Mouse (Mus musculus) thymus, adult 2 months (tissue): Measurements from ENCODE around the gene Fzd1. TPM values are rescaled to one million over a fixed set of nuclear protein-coding genes. Genes with fewer than 3 reads are reported as not detected.

Experiments used
- DNase-seq: peaks from one replicate; pipeline ENCODE4 v3.0.0; 2021
- H3K27ac ChIP-seq: fragments of 200-500 bp; 2 replicates; pipeline ENCODE4 v1.5.1; 2012; ENCODE audit warnings: low read length, control low read depth; ENCODE audit not compliant: control insufficient read depth, insufficient read depth
- H3K27me3 ChIP-seq: fragments of 200-500 bp; 2 replicates; pipeline ENCODE4 v1.6.1; 2012; ENCODE audit warnings: mild to moderate bottlenecking, low read length, moderate library complexity, mixed read lengths; ENCODE audit not compliant: control insufficient read depth, insufficient read depth
- H3K36me3 ChIP-seq: fragments of 200-500 bp; 2 replicates; pipeline ENCODE4 v1.6.1; 2012; ENCODE audit warnings: mild to moderate bottlenecking, low read length, moderate library complexity; ENCODE audit not compliant: control insufficient read depth, insufficient read depth
- H3K4me1 ChIP-seq: fragments of 200-500 bp; replicated peaks from 2 replicates; pipeline ENCODE4 v1.6.1; 2012; ENCODE audit warnings: low read length; ENCODE audit not compliant: control insufficient read depth, insufficient read depth
- H3K4me3 ChIP-seq: fragments of 200-500 bp; 2 replicates; pipeline ENCODE4 v1.5.1; 2012; ENCODE audit warnings: mild to moderate bottlenecking, low read length, control low read depth, moderate library complexity; ENCODE audit not compliant: control insufficient read depth, insufficient read depth
- CTCF ChIP-seq: fragments of 200-500 bp; IDR thresholded peaks from 2 replicates; pipeline ENCODE4 v1.5.1; 2012; ENCODE audit warnings: mild to moderate bottlenecking, control low read depth, low read length, moderate library complexity, borderline replicate concordance; ENCODE audit not compliant: control insufficient read depth, poor library complexity, insufficient read depth; ENCODE audit errors: extremely low read depth
- POLR2A ChIP-seq: fragments of 200-500 bp; IDR thresholded peaks from 2 replicates; pipeline ENCODE4 v1.6.1; 2012; ENCODE audit warnings: mild to moderate bottlenecking, low read length, control low read depth, moderate library complexity; ENCODE audit not compliant: control insufficient read depth, poor library complexity, insufficient read depth; ENCODE audit errors: extremely low read depth
- WGBS: fragments of 180-500 bp; shearing (Covaris S2); methylation state at CpG from one replicate; pipeline ENCODE4 v1.1.7; 2018; 5-methylcytosine and 5-hydroxymethylcytosine counted together
- polyA plus RNA-seq: library from polyadenylated mRNA; depleted of rRNA; stranded (reverse); fragments of >200 nt; gene quantifications from 2 replicates; pipeline ENCODE4 v1.2.3, GENCODE M21; 2012

Fzd1 gene
- polyA plus RNA-seq, 1 experiment, result 5.8 TPM

DNA sequence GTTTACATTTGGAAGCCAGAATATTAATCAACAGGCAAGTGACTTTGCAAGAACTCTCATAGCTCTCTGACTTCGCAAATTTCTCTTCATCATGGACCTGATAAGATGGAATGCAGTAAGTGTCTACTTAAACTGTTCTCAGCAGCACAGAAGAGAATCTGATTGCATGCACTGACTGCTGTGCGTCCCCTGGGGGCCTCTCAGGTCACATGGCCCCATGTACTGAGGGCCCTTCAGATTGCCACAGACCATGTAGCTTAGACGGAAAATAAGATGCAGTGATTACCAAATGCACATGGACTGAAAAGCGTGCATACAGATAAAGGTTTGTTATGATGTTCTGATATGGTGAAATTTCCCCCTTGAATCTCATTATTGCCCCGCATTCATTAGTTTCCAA, 8.9 kb upstream of the Fzd1 start:
- no peak for DNase-seq
- WGBS, result 92% methylated on average over 5 of the region's 5 CpGs
- H3K36me3 ChIP-seq, result no peaks in the 10 kb centered on the region
- H3K27ac ChIP-seq, result no peak overlapping the region
- no peak for TF ChIP-seq CTCF
- no peak for TF ChIP-seq POLR2A
- H3K27me3 ChIP-seq, result no peaks in the 10 kb centered on the region
- H3K4me3 ChIP-seq, result no peak overlapping the region
- H3K4me1 ChIP-seq, result no peaks in the 10 kb centered on the region

DNA sequence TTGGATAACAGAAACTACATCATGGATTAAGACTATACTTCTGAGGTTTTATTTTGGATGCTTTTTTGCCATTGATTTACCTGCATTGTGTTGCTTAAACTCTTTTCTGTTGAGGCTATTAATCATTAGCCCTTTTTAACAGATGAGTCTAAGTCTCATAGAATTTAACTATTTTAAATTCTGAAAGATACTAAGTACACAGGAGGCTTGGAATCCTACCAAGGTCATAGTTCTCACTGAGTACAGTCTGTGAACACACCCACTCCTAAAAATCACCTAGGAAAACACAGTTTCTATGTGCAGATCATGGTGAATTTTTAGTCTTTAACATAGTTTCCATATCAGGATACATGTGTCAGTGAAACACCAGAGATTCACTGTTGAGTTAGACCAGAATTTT, 4.1 kb upstream of the Fzd1 start:
- Histone ChIP-seq H3K27me3 (peaks cover 3% of the 10 kb centered on the region; the same call in 1 of the 2 replicates), H3K36me3 (no peaks in the 10 kb centered on the region), H3K4me3 (no peak overlapping the region), H3K4me1 (no peaks in the 10 kb centered on the region), H3K27ac (no peak overlapping the region)
- no peak for DNase-seq
- TF ChIP-seq POLR2A (no peak), CTCF (no peak)

DNA sequence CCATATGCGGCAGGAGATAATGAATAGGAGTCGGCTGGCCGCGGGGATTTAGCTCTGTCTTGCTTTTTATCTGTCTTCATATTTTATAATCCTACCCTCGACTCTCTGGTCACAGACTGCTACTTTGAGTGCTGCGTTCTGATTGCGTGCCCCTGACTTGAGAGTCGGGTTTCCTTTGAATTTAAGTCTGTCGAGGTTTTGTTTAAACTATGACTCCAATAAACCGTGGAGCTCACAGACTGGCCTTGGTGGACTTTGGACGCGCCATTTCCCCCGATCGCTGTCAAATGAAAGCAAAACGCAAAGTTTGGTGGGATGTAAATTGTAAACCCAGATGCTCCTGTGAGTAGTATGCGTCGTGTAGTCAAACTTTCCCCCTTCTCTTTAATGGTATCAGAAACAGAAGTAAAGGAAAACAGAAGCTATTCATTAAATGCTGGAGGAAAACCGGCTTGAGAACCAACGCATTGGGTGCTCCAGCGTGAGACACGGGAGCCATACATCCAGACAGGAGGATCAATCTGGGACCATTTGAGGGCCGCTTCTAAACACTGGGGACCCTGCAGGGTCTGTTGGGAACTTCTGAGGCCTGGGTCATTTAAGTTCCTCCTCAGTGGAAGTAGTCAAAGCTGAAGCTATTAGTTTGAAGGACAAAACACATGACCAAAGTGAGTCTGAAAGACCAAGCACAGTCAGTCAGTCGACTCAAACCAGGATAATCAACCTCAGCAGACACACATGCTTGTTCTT, 671 bp upstream of the Fzd1 start:
- TF ChIP-seq POLR2A, result no peak
- no peak for DNase-seq
- Histone ChIP-seq H3K27me3 (peaks cover 3% of the 10 kb centered on the region; the same call in 1 of the 2 replicates), H3K36me3 (no peaks in the 10 kb centered on the region), H3K4me3 (0 out of 2 replicates have a peak overlapping the region, but pooled peaks have one; percentile 20), H3K4me1 (no peaks in the 10 kb centered on the region), H3K27ac (no peak overlapping the region)
- WGBS, result 3% methylated on average over 23 of the region's 23 CpGs

DNA sequence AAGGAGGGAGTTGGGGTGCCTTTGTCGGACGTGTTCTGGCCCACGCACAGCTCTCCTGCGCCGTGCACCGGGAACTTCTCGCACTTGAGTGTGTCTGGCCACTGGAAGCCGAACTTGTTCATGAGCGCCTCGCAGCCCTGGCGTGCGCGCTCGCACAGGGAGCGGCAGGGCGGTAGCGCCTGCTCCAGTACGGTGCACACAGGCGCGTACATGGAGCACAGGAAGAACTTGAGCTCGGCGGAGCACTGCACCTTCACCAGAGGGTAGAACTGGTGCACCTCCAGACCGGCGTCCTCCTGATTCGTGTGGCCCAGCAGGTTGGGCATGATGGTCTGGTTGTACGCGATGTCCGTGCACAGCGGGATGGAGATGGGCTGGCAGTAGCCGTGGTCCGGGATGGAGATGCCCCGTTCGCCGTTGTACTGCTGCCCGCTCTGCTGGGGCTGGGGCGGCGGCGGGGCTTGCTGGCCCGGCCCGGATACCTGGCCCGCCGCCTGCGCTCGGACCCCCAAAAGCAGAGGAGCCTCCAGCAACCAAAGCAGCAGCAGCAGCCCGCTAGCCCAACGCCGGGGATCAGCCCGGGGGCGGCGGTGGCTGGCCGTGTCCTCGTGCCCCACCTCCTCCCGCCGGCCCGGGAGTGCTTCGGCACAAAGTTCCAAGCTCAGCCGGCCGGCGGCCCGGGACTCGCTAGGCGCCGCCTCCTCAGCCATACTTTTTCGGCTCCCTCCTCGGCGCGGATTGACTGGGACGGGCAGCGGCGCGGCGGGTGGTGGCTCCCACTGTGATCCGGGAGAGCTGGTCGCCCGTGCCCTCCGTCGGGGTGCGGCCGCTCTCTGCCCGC, 744 bp downstream of the Fzd1 start:
- DNase-seq, result no peak
- no peaks in the 10 kb centered on the region for H3K36me3 ChIP-seq
- WGBS, result 1% methylated on average over 80 of the region's 80 CpGs
- H3K4me1 ChIP-seq, result no peaks in the 10 kb centered on the region
- peak overlapping the region; percentile 20; the same call in 1 of the 2 replicates for H3K4me3 ChIP-seq
- TF ChIP-seq POLR2A (no peak), CTCF (no peak)
- peaks cover 3% of the 10 kb centered on the region; the same call in 1 of the 2 replicates for H3K27me3 ChIP-seq
- no peak overlapping the region for H3K27ac ChIP-seq

DNA sequence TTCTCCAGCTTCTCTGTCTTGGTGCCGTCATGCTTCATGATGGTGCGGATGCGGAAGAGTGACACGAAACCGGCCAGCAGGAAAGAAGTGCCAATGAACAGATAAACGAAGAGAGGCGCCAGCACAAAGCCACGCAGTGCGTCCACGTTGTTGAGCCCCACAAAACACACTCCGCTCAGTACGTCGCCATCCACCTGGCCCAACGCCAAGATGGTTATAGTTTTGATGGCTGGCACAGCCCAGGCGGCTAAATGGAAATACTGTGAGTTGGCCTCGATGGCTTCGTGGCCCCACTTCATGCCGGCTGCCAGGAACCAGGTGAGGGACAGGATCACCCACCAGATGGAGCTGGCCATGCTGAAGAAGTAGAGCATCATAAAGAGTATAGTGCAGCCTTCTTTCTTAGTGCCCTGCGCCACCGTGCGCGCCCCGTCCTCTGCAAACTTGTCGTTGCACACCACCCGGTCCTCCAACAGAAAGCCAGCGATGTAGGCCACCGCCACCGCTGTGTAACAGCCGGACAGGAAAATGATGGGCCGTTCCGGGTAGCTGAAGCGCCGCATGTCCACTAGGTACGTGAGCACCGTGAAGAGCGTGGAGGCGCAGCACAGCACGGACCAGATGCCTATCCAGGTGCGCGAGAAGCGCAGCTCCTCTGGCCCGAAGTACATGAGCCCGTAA, 1.7 kb downstream of the Fzd1 start:
- TF ChIP-seq POLR2A (no peak), CTCF (no peak)
- no peak for DNase-seq
- Histone ChIP-seq H3K27ac (no peak overlapping the region), H3K27me3 (peaks cover 3% of the 10 kb centered on the region; the same call in 1 of the 2 replicates), H3K36me3 (no peaks in the 10 kb centered on the region), H3K4me3 (no peak overlapping the region), H3K4me1 (no peaks in the 10 kb centered on the region)
- WGBS, result 13% methylated on average over 43 of the region's 43 CpGs

DNA sequence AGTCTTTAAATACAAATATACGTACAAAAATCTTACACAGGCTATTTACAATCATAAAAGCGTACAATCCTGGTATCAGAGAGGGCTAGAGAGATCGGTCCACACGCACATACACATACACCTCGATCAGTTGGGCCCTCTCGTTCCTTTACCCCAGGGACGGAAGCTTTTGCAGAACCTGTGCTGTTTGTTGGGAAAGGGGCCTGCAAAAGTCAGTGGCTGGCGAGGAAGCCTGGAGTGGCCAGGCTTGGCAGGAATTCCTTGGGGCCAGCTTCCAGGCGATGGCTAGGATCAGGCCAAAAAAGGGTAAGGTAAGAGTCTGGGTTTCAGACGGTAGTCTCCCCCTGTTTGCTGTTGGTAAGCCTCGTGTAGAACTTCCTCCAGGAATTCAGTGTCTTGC, 2.5 kb downstream of the Fzd1 start:
- no peaks in the 10 kb centered on the region for H3K36me3 ChIP-seq
- WGBS, result 66% methylated on average over 11 of the region's 11 CpGs
- no peak for TF ChIP-seq CTCF
- no peak for TF ChIP-seq POLR2A
- H3K4me3 ChIP-seq, result no peak overlapping the region
- H3K27ac ChIP-seq, result no peak overlapping the region
- DNase-seq, result no peak
- H3K4me1 ChIP-seq, result no peaks in the 10 kb centered on the region
- peaks cover 3% of the 10 kb centered on the region; the same call in 1 of the 2 replicates for H3K27me3 ChIP-seq
